Mouse (Mus musculus): ENCODE results near the gene Carhsp1. TPM values are rescaled to one million over a fixed set of nuclear protein-coding genes. Genes with fewer than 3 reads are reported as not detected.

Gene Carhsp1
- polyA plus RNA-seq, 1 experiment, result 110 TPM

- Histone ChIP-seq H3K79me2 (ENCODE audit: control insufficient read depth, insufficient read depth) (peaks cover 44% of the 10 kb centered on the region), H3K4me2 (ENCODE audit: low read depth) (no peak overlapping the region), H3K36me3 (ENCODE audit: control insufficient read depth, insufficient read depth) (peaks cover 10% of the 10 kb centered on the region), H3K4me3 (no peak overlapping the region), H3ac (ENCODE audit: control insufficient read depth, insufficient read length) (no peak overlapping the region), H3K27me3 (ENCODE audit: control insufficient read depth, insufficient read depth, insufficient read length) (no peaks in the 10 kb centered on the region)
- no peak for TF ChIP-seq CEBPB (IDR thresholded peaks at IDR 0.05; ENCODE audit: insufficient read depth, poor library complexity, severe bottlenecking)
- no peak for TF ChIP-seq TCF3 (IDR thresholded peaks at IDR 0.05; ENCODE audit: insufficient read length, low read depth)
- no peak for TF ChIP-seq POLR2AphosphoS2 (IDR thresholded peaks at IDR 0.05; ENCODE audit: insufficient read length, low read depth)
Observed at GRCm38 (mm10) chr16:8639466-8640191, 32.3 kb downstream of the Carhsp1 start.

- H3K36me3 ChIP-seq (ENCODE audit: control insufficient read depth, insufficient read depth), result peaks cover 11% of the 10 kb centered on the region
- peaks cover 48% of the 10 kb centered on the region for H3K79me2 ChIP-seq (ENCODE audit: control insufficient read depth, insufficient read depth)
- peak overlapping the region; percentile 97 for H3ac ChIP-seq (ENCODE audit: control insufficient read depth, insufficient read length)
- H3K27me3 ChIP-seq (ENCODE audit: control insufficient read depth, insufficient read depth, insufficient read length), result no peaks in the 10 kb centered on the region
- H3K4me3 ChIP-seq, result peak overlapping the region; percentile 94
- H3K4me2 ChIP-seq (ENCODE audit: low read depth), result peak overlapping the region; percentile 96
- no peak for TF ChIP-seq TCF12 (IDR thresholded peaks at IDR 0.05; ENCODE audit: insufficient read depth, poor library complexity, severe bottlenecking)
- no peak for TF ChIP-seq CEBPB (IDR thresholded peaks at IDR 0.05; ENCODE audit: insufficient read depth, poor library complexity, severe bottlenecking)
- TF ChIP-seq REST (IDR thresholded peaks at IDR 0.05; ENCODE audit: insufficient read depth, insufficient read length), result no peak
Observed at GRCm38 (mm10) chr16:8638131-8638530, 33.8 kb downstream of the Carhsp1 start.

DNA sequence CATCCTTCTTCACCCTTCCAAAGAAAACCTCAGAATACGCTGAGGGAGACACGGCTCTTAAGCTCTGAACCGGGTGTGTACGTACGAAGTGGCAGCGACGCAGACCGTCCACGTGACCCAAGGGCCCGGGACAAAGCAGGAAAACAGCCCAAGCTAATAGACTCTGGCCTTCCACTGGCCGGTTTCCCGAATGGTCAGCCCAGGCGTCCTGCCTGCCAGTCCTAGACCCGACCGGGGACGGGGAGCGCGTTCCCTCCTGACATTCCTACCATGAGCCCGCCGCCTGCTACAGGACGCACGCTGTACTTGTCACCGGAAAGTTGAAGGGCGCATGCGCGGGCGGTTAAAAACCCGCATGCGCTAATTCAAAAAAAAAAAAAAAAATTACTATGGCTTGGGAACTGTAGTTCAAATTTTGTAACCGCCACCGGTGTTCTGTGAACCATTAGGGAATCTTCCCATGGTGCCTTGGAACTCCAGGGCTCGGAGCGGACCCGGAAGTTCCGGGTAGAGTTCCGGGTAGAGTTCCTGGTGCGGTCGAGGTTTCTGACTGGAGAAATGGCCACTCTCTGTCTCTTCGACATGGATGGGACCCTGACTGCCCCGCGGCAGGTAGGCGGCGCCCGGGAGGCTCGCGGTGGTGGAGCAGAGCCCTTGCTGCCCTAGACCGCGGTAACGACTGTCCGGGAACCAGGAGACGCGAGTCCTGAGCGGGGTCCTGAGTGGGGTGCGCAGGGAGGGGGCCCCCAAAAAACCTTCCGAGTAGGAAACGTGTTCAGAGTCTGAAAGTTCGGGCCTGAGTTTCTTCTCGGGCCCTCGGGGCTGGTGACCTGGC lies 34.5 kb downstream of the Carhsp1 start, which contains the start of the genes Pmm2 and Tmem186:
Gene Pmm2 (plus strand): TSS at position 458 of the 835 bp plus-strand sequence.
Gene Tmem186 (minus strand): TSS at position 496 of the 835 bp plus-strand sequence.
- TF ChIP-seq POLR2AphosphoS2 (IDR thresholded peaks at IDR 0.05; ENCODE audit: insufficient read length, low read depth) (no peak), TCF12 (IDR thresholded peaks at IDR 0.05; ENCODE audit: insufficient read depth, poor library complexity, severe bottlenecking) (no peak), TCF3 (IDR thresholded peaks at IDR 0.05; ENCODE audit: insufficient read length, low read depth) (no peak), POLR2A (IDR thresholded peaks at IDR 0.05; ENCODE audit: insufficient read length, low read depth) (peak; percentile 74), SRF (IDR thresholded peaks at IDR 0.05; ENCODE audit: control insufficient read depth, insufficient read length, low read depth) (no peak), MAX (IDR thresholded peaks at IDR 0.05; ENCODE audit: low read depth) (no peak), REST (IDR thresholded peaks at IDR 0.05; ENCODE audit: insufficient read depth, insufficient read length) (no peak), MYOG (IDR thresholded peaks at IDR 0.05; ENCODE audit: control insufficient read depth in 1 of 3, insufficient read depth in 1 of 3, insufficient read length in 2 of 3, low read depth in 2 of 3) (no peak), USF1 (IDR thresholded peaks at IDR 0.05; ENCODE audit: low read depth) (peak; percentile 91), MYOD1 (IDR thresholded peaks at IDR 0.05; ENCODE audit: control insufficient read depth in 1 of 3, insufficient read length in 2 of 3, low read depth in 2 of 3) (no peak), E2F4 (IDR thresholded peaks at IDR 0.05; ENCODE audit: insufficient read depth) (peak; percentile 20), CEBPB (IDR thresholded peaks at IDR 0.05; ENCODE audit: insufficient read depth, poor library complexity, severe bottlenecking) (no peak)
- no peaks in the 10 kb centered on the region for H3K27me3 ChIP-seq (ENCODE audit: control insufficient read depth, insufficient read depth, insufficient read length)
- peak within 1 kb of the TSS; percentile 94 for H3K4me3 ChIP-seq
- peaks cover 48% of the 10 kb centered on the region for H3K79me2 ChIP-seq (ENCODE audit: control insufficient read depth, insufficient read depth)
- H3K36me3 ChIP-seq (ENCODE audit: control insufficient read depth, insufficient read depth), result peaks cover 7% of the 10 kb centered on the region
- H3ac ChIP-seq (ENCODE audit: control insufficient read depth, insufficient read length), result peak within 1 kb of the TSS; percentile 97
- H3K4me2 ChIP-seq (ENCODE audit: low read depth), result peak within 1 kb of the TSS; percentile 96

DNA sequence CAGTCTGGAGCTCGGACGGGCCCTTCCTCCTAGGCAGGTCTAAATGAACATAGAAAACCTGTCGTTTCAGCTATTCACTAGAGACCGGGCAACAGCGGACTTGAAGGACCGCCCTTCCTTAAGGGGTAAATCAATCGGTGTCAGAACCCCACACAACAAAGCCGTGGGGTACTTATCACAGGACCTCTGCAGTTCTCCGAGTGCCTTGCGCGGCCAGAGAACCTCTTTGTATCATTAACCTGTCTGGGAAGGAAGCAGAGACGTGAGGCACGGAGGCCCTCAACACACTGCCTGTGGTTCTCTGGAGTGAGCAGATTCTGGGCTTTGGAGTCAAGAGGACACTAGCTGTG lies 35.1 kb downstream of the Carhsp1 start:
- Histone ChIP-seq H3K79me2 (ENCODE audit: control insufficient read depth, insufficient read depth) (peaks cover 48% of the 10 kb centered on the region), H3K27me3 (ENCODE audit: control insufficient read depth, insufficient read depth, insufficient read length) (no peaks in the 10 kb centered on the region), H3K36me3 (ENCODE audit: control insufficient read depth, insufficient read depth) (peaks cover 7% of the 10 kb centered on the region), H3K4me3 (peak overlapping the region; percentile 94), H3K4me2 (ENCODE audit: low read depth) (peak overlapping the region; percentile 84), H3ac (ENCODE audit: control insufficient read depth, insufficient read length) (peak overlapping the region; percentile 97)
- TF ChIP-seq E2F4 (IDR thresholded peaks at IDR 0.05; ENCODE audit: insufficient read depth), result no peak
- no peak for TF ChIP-seq MYOG (IDR thresholded peaks at IDR 0.05; ENCODE audit: control insufficient read depth in 1 of 3, insufficient read depth in 1 of 3, insufficient read length in 2 of 3, low read depth in 2 of 3)
- no peak for TF ChIP-seq MAX (IDR thresholded peaks at IDR 0.05; ENCODE audit: low read depth)
- TF ChIP-seq SRF (IDR thresholded peaks at IDR 0.05; ENCODE audit: control insufficient read depth, insufficient read length, low read depth), result no peak
- TF ChIP-seq REST (IDR thresholded peaks at IDR 0.05; ENCODE audit: insufficient read depth, insufficient read length), result no peak
- TF ChIP-seq MYOD1 (IDR thresholded peaks at IDR 0.05; ENCODE audit: control insufficient read depth in 1 of 3, insufficient read length in 2 of 3, low read depth in 2 of 3), result no peak
- TF ChIP-seq POLR2AphosphoS2 (IDR thresholded peaks at IDR 0.05; ENCODE audit: insufficient read length, low read depth), result no peak

DNA sequence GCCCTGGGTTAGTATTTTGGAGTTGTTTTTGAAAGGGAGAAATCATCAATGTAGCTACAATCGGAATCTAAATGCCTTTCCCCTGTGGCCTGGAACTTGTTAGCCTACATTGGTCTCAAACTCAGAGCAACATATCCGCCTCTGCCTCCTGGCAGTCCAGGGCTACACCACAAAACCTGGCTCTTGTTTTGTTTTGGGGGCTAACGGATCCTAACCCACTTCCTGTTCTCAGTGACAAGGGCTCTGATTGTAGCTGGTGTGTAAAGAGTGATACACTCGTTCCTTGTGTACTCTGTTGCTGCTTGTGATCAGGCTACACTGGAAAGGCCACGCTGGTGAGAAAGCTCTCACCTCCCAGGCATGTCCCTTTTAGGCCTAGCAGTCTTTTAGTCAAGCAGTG lies 40.5 kb downstream of the Carhsp1 start:
- peaks cover 16% of the 10 kb centered on the region for H3K79me2 ChIP-seq (ENCODE audit: control insufficient read depth, insufficient read depth)
- H3K4me2 ChIP-seq (ENCODE audit: low read depth), result no peak overlapping the region
- TF ChIP-seq CEBPB (IDR thresholded peaks at IDR 0.05; ENCODE audit: insufficient read depth, poor library complexity, severe bottlenecking) (no peak), POLR2AphosphoS2 (IDR thresholded peaks at IDR 0.05; ENCODE audit: insufficient read length, low read depth) (no peak), E2F4 (IDR thresholded peaks at IDR 0.05; ENCODE audit: insufficient read depth) (no peak), MYOG (IDR thresholded peaks at IDR 0.05; ENCODE audit: control insufficient read depth in 1 of 3, insufficient read depth in 1 of 3, insufficient read length in 2 of 3, low read depth in 2 of 3) (no peak), SRF (IDR thresholded peaks at IDR 0.05; ENCODE audit: control insufficient read depth, insufficient read length, low read depth) (no peak), POLR2A (IDR thresholded peaks at IDR 0.05; ENCODE audit: insufficient read length, low read depth) (no peak), USF1 (IDR thresholded peaks at IDR 0.05; ENCODE audit: low read depth) (no peak), TCF3 (IDR thresholded peaks at IDR 0.05; ENCODE audit: insufficient read length, low read depth) (no peak), REST (IDR thresholded peaks at IDR 0.05; ENCODE audit: insufficient read depth, insufficient read length) (no peak), MAX (IDR thresholded peaks at IDR 0.05; ENCODE audit: low read depth) (no peak), MYOD1 (IDR thresholded peaks at IDR 0.05; ENCODE audit: control insufficient read depth in 1 of 3, insufficient read length in 2 of 3, low read depth in 2 of 3) (no peak)
- H3K27me3 ChIP-seq (ENCODE audit: control insufficient read depth, insufficient read depth, insufficient read length), result no peaks in the 10 kb centered on the region
- no peak overlapping the region for H3K4me3 ChIP-seq
- no peak overlapping the region for H3ac ChIP-seq (ENCODE audit: control insufficient read depth, insufficient read length)
- peaks cover 7% of the 10 kb centered on the region for H3K36me3 ChIP-seq (ENCODE audit: control insufficient read depth, insufficient read depth)
